In genomic region chr7:130645994-130646761, GRCm38 (mm10) we compare ENCODE assay signal across 8 mouse cellular contexts.
DNase-seq lines count a peak whose midpoint lies in the region; ATAC-seq and TF ChIP-seq lines count a peak whose summit lies in the region.

No protein-coding gene starts in this region.

- peak; percentile 43 for DNase-seq in c-Kit-positive CD71-negative TER-119-negative erythroid progenitor cells, embryonic 14.5 days (ENCODE audit: low read depth)
- peak; percentile 71 to 83 for DNase-seq in gastrocnemius, postnatal 36 days
- peak; percentile 92 for DNase-seq in intestine, embryonic 14.5 days (ENCODE audit: low spot score)
- DNase-seq in liver, postnatal 0 days: peak; percentile 77
- peak; percentile 63 for DNase-seq in thymus, postnatal 14 days

- TF ChIP-seq EP300 in liver, postnatal 0 days (IDR thresholded peaks at IDR 0.05; ENCODE audit: low read depth): no peak

- peak overlapping the region; percentile 98 for H3K27ac ChIP-seq in intestine, embryonic 14.5 days (ENCODE audit: low read depth)
- H3K27ac ChIP-seq in liver, postnatal 0 days (ENCODE audit: low read depth): peak overlapping the region; percentile 93
- H3K27ac ChIP-seq in neural tube, embryonic 13.5 days (replicated peaks): peak overlapping the region; percentile 86

- TF ChIP-seq CTCF in liver, postnatal 0 days (IDR thresholded peaks at IDR 0.05; ENCODE audit: low read depth): no peak

- H3K4me2 ChIP-seq in intestine, embryonic 14.5 days (ENCODE audit: low read length): peak overlapping the region; percentile 90
- H3K4me2 ChIP-seq in liver, postnatal 0 days (ENCODE audit: low read depth, low read length): peak overlapping the region; percentile 97
- peak overlapping the region; percentile 97 for H3K4me2 ChIP-seq in neural tube, embryonic 13.5 days

- no peak for ATAC-seq in erythroblast, adult 5-6 weeks (replicated peaks; ENCODE audit: low FRiP score, poor library complexity, severe bottlenecking)
- peak; percentile 87 for ATAC-seq in intestine, embryonic 14.5 days (replicated peaks; ENCODE audit: low FRiP score, low TSS enrichment, low read depth)
- peak; percentile 88 for ATAC-seq in liver, postnatal 0 days
- ATAC-seq in neural tube, embryonic 13.5 days (ENCODE audit: low read depth): peak; percentile 84

- peak overlapping the region; percentile 93 for H3K9ac ChIP-seq in intestine, embryonic 14.5 days (ENCODE audit: low read length)
- peak overlapping the region; percentile 78 for H3K9ac ChIP-seq in liver, postnatal 0 days (replicated peaks)
- peak overlapping the region; percentile 76 for H3K9ac ChIP-seq in neural tube, embryonic 13.5 days

- peaks cover 16% of the 10 kb centered on the region for H3K27me3 ChIP-seq in erythroblast, embryonic 14.5 days (ENCODE audit: control insufficient read depth)
- no peaks in the 10 kb centered on the region for H3K27me3 ChIP-seq in intestine, embryonic 14.5 days (replicated peaks; ENCODE audit: control insufficient read depth, insufficient read depth, low read length)
- H3K27me3 ChIP-seq in liver, postnatal 0 days (ENCODE audit: insufficient read depth, low read length): no peaks in the 10 kb centered on the region
- H3K27me3 ChIP-seq in neural tube, embryonic 13.5 days: 0 out of 2 replicates have a peak, but pooled peaks cover 9% of the 10 kb centered on the region

- peaks cover 11% of the 10 kb centered on the region for H3K4me1 ChIP-seq in erythroblast, embryonic 14.5 days (ENCODE audit: control insufficient read depth)
- peaks cover 18% of the 10 kb centered on the region for H3K4me1 ChIP-seq in intestine, embryonic 14.5 days (replicated peaks; ENCODE audit: control insufficient read depth, insufficient read depth, low read length)
- H3K4me1 ChIP-seq in liver, postnatal 0 days (ENCODE audit: insufficient read depth): peaks cover 15% of the 10 kb centered on the region
- peaks cover 46% of the 10 kb centered on the region for H3K4me1 ChIP-seq in neural tube, embryonic 13.5 days (replicated peaks)

- under 1% methylated on average over 45 of the region's 55 CpGs for WGBS in intestine, embryonic 14.5 days
- under 1% methylated on average over 51 of the region's 55 CpGs for WGBS in liver, postnatal 0 days (ENCODE audit: insufficient replicate concordance)
- under 1% methylated on average over 50 of the region's 55 CpGs for WGBS in neural tube, embryonic 13.5 days

- intact Hi-C loops in gastrocnemius, postnatal 36 days (cut with DNase I): no loop called here

- no peaks in the 10 kb centered on the region for H3K9me3 ChIP-seq in erythroblast, embryonic 14.5 days (ENCODE audit: control insufficient read depth, low read length)
- no peaks in the 10 kb centered on the region for H3K9me3 ChIP-seq in intestine, embryonic 14.5 days (ENCODE audit: control insufficient read depth, low read length)
- no peaks in the 10 kb centered on the region for H3K9me3 ChIP-seq in liver, postnatal 0 days (ENCODE audit: low read length)
- no peaks in the 10 kb centered on the region for H3K9me3 ChIP-seq in neural tube, embryonic 13.5 days

- H3K36me3 ChIP-seq in erythroblast, embryonic 14.5 days (ENCODE audit: control insufficient read depth): no peaks in the 10 kb centered on the region
- H3K36me3 ChIP-seq in intestine, embryonic 14.5 days (ENCODE audit: control insufficient read depth, insufficient read depth, low read length): no peaks in the 10 kb centered on the region
- no peaks in the 10 kb centered on the region for H3K36me3 ChIP-seq in liver, postnatal 0 days (replicated peaks; ENCODE audit: insufficient read depth, low read length)
- no peaks in the 10 kb centered on the region for H3K36me3 ChIP-seq in neural tube, embryonic 13.5 days

- peak overlapping the region; percentile 56 for H3K4me3 ChIP-seq in erythroblast, embryonic 14.5 days (replicated peaks)
- H3K4me3 ChIP-seq in intestine, embryonic 14.5 days (ENCODE audit: low read depth, low read length): peak overlapping the region; percentile 69
- peak overlapping the region; percentile 69 for H3K4me3 ChIP-seq in liver, postnatal 0 days (ENCODE audit: low read depth, low read length)
- H3K4me3 ChIP-seq in neural tube, embryonic 13.5 days: peak overlapping the region; percentile 55
